Mouse (Mus musculus) CH12.LX (cell line): Measurements from ENCODE around the gene Hist1h4h. TPM values are rescaled to one million over a fixed set of nuclear protein-coding genes. Genes with fewer than 3 reads are reported as not detected.
A peak's percentile ranks its signal among the peaks of the same experiment; 100 is the strongest.

ENCODE experiments used
- DNase-seq: peaks from one replicate; pipeline ENCODE4 v3.0.0-alpha.2; 2013; ENCODE audit errors: extremely low read depth
- H3K27ac ChIP-seq: 2 replicates; pipeline ENCODE4 v1.5.1; 2012; ENCODE audit warnings: low read depth, mild to moderate bottlenecking, control low read depth, moderate library complexity; ENCODE audit not compliant: insufficient read depth
- H3K27me3 ChIP-seq: replicated peaks from 2 replicates; pipeline ENCODE3; 2012; ENCODE audit warnings: inconsistent platforms
- H3K36me3 ChIP-seq, 2 experiments: replicated peaks in 1 of 2; 2 replicates each; pipeline versions ENCODE3 to v1.6.1; 2012; ENCODE audit warnings: inconsistent platforms in 1 of 2, low read length in 1 of 2, mild to moderate bottlenecking in 1 of 2, mixed read lengths in 1 of 2, moderate library complexity in 1 of 2; ENCODE audit not compliant: control insufficient read depth in 1 of 2, insufficient read depth in 1 of 2
- H3K4me1 ChIP-seq, 2 experiments: 2 replicates each; pipeline ENCODE4 v1.6.1; 2012; ENCODE audit warnings: inconsistent platforms in 1 of 2, moderate library complexity in 1 of 2; ENCODE audit not compliant: insufficient read depth in 2 of 2, control insufficient read depth in 1 of 2
- H3K4me2 ChIP-seq: 2 replicates; pipeline ENCODE4 v1.6.1; 2012; ENCODE audit warnings: low read depth, mild to moderate bottlenecking, control low read depth; ENCODE audit not compliant: poor library complexity, insufficient read depth, severe bottlenecking
- H3K4me3 ChIP-seq, 3 experiments: fragments of 150-350 bp in 1 of 3; sonication (generic) in 1 of 3; replicated peaks in 1 of 3; 2 replicates each; pipeline versions ENCODE3 to v1.5.1; 2011 to 2012; ENCODE audit warnings: low read depth in 2 of 3, low read length in 2 of 3, mild to moderate bottlenecking in 2 of 3, moderate library complexity in 2 of 3, control low read depth in 1 of 3, improper control_type of control experiment in 1 of 3, inconsistent platforms in 1 of 3, mixed read lengths in 1 of 3; ENCODE audit not compliant: poor library complexity in 1 of 3
- H3K79me2 ChIP-seq: replicated peaks from 2 replicates; pipeline ENCODE4 v1.6.1; 2012; ENCODE audit warnings: mild to moderate bottlenecking, moderate library complexity; ENCODE audit not compliant: control insufficient read depth, poor library complexity, insufficient read depth, severe bottlenecking; ENCODE audit errors: extremely low read depth
- H3K9ac ChIP-seq: 2 replicates; pipeline ENCODE4 v1.6.1; 2012; ENCODE audit warnings: low read depth, mild to moderate bottlenecking, control low read depth, moderate library complexity; ENCODE audit not compliant: insufficient read depth
- H3K9me3 ChIP-seq: replicated peaks from 2 replicates; pipeline ENCODE3; 2012; ENCODE audit warnings: low read length, inconsistent platforms, mixed read lengths
- BHLHE40 ChIP-seq: IDR thresholded peaks from 2 replicates; pipeline ENCODE4 v1.6.1; 2011; ENCODE audit warnings: mild to moderate bottlenecking, low read depth, low read length, improper control_type of control experiment
- CTCF ChIP-seq, 2 experiments: IDR thresholded peaks in 1 of 2; conservative IDR thresholded peaks in 1 of 2; 2 replicates each; pipeline ENCODE4 v1.5.1; 2011 to 2012; ENCODE audit warnings: low read depth in 2 of 2, low read length in 2 of 2, improper control_type of control experiment in 1 of 2, inconsistent platforms in 1 of 2, mild to moderate bottlenecking in 1 of 2, moderate library complexity in 1 of 2
- E2F4 ChIP-seq: IDR thresholded peaks from 2 replicates; pipeline ENCODE4 v1.6.1; 2011; ENCODE audit warnings: low read depth, low read length, improper control_type of control experiment; ENCODE audit not compliant: insufficient replicate concordance
- ELF1 ChIP-seq: IDR thresholded peaks from 2 replicates; pipeline ENCODE4 v1.6.1; 2014; ENCODE audit warnings: low read depth, mild to moderate bottlenecking, inconsistent platforms, low read length, improper control_type of control experiment
- EP300 ChIP-seq: IDR thresholded peaks from 2 replicates; pipeline ENCODE4 v1.6.1; 2011; ENCODE audit warnings: low read length, improper control_type of control experiment
- GABPA ChIP-seq: IDR thresholded peaks from 2 replicates; pipeline ENCODE4 v1.6.1; 2012; ENCODE audit warnings: low read depth, low read length, improper control_type of control experiment, inconsistent platforms; ENCODE audit not compliant: insufficient replicate concordance
- HCFC1 ChIP-seq: IDR thresholded peaks from 2 replicates; pipeline ENCODE4 v1.6.1; 2012; ENCODE audit warnings: low read depth, mild to moderate bottlenecking, inconsistent platforms, low read length, improper control_type of control experiment
- IRF4 ChIP-seq: IDR thresholded peaks from 2 replicates; pipeline ENCODE4 v1.6.1; 2014; ENCODE audit warnings: low read depth, mild to moderate bottlenecking, inconsistent platforms, low read length, improper control_type of control experiment
- JUN ChIP-seq: IDR thresholded peaks from 2 replicates; pipeline ENCODE4 v1.6.1; 2011; ENCODE audit warnings: low read depth, mild to moderate bottlenecking, low read length, improper control_type of control experiment, moderate library complexity; ENCODE audit not compliant: insufficient read depth
- JUND ChIP-seq: conservative IDR thresholded peaks from 2 replicates; pipeline ENCODE4 v1.6.1; 2011; ENCODE audit warnings: low read depth, low read length, improper control_type of control experiment
- KAT2A ChIP-seq: IDR thresholded peaks from 2 replicates; pipeline ENCODE4 v1.6.1; 2012; ENCODE audit warnings: low read length, improper control_type of control experiment, inconsistent platforms; ENCODE audit not compliant: insufficient replicate concordance
- MAFK ChIP-seq: IDR thresholded peaks from 2 replicates; pipeline ENCODE4 v1.6.1; 2011; ENCODE audit warnings: low read length, improper control_type of control experiment; ENCODE audit not compliant: insufficient replicate concordance
- MAX ChIP-seq: IDR thresholded peaks from 2 replicates; pipeline ENCODE4 v1.6.1; 2011; ENCODE audit warnings: low read length, improper control_type of control experiment
- MYC ChIP-seq: IDR thresholded peaks from 2 replicates; pipeline ENCODE4 v1.6.1; 2011; ENCODE audit warnings: low read depth, mild to moderate bottlenecking, improper control_type of control experiment, low read length
- NELFE ChIP-seq: IDR thresholded peaks from 2 replicates; pipeline ENCODE4 v1.6.1; 2011; ENCODE audit warnings: low read depth, low read length, improper control_type of control experiment
- NRF1 ChIP-seq: IDR thresholded peaks from 2 replicates; pipeline ENCODE4 v1.6.1; 2014; ENCODE audit warnings: low read depth, mild to moderate bottlenecking, inconsistent platforms, low read length, improper control_type of control experiment, moderate library complexity
- PAX5 ChIP-seq: IDR thresholded peaks from 2 replicates; pipeline ENCODE4 v1.6.1; 2012; ENCODE audit warnings: low read length, inconsistent platforms, mixed read lengths
- POLR2AphosphoS2 ChIP-seq: IDR thresholded peaks from 2 replicates; pipeline ENCODE4 v1.6.1; 2011; ENCODE audit warnings: low read depth, low read length, improper control_type of control experiment
- RAD21 ChIP-seq: IDR thresholded peaks from 2 replicates; pipeline ENCODE4 v1.6.1; 2011; ENCODE audit warnings: low read depth, mild to moderate bottlenecking, low read length, improper control_type of control experiment, moderate library complexity
- RCOR1 ChIP-seq: conservative IDR thresholded peaks from 2 replicates; pipeline ENCODE4 v1.6.1; 2012; ENCODE audit warnings: low read depth, mild to moderate bottlenecking, inconsistent platforms, low read length, improper control_type of control experiment
- SIN3A ChIP-seq: IDR thresholded peaks from 2 replicates; pipeline ENCODE4 v1.6.1; 2012; ENCODE audit warnings: low read length, improper control_type of control experiment, inconsistent platforms
- SMC3 ChIP-seq: IDR thresholded peaks from 2 replicates; pipeline ENCODE4 v1.6.1; 2011; ENCODE audit warnings: low read depth, low read length, improper control_type of control experiment
- TBP ChIP-seq: conservative IDR thresholded peaks from 2 replicates; pipeline ENCODE4 v1.6.1; 2011; ENCODE audit warnings: low read depth, low read length, improper control_type of control experiment
- TCF12 ChIP-seq: IDR thresholded peaks from 2 replicates; pipeline ENCODE4 v1.6.1; 2014; ENCODE audit warnings: low read depth, mild to moderate bottlenecking, inconsistent platforms, low read length, improper control_type of control experiment
- USF1 ChIP-seq: IDR thresholded peaks from 2 replicates; pipeline ENCODE4 v1.6.1; 2014; ENCODE audit warnings: low read depth, mild to moderate bottlenecking, inconsistent platforms, low read length, improper control_type of control experiment
- USF2 ChIP-seq: conservative IDR thresholded peaks from 2 replicates; pipeline ENCODE4 v1.6.1; 2011; ENCODE audit warnings: low read depth, low read length, improper control_type of control experiment
- ZC3H11A ChIP-seq: IDR thresholded peaks from 2 replicates; pipeline ENCODE4 v1.6.1; 2012; ENCODE audit warnings: low read depth, mild to moderate bottlenecking, inconsistent platforms, low read length, improper control_type of control experiment
- ZNF384 ChIP-seq: IDR thresholded peaks from 2 replicates; pipeline ENCODE4 v1.6.1; 2012; ENCODE audit warnings: low read depth, low read length, improper control_type of control experiment, inconsistent platforms
- dilution Hi-C: fragments of 300-500 bp; cut with MboI; formaldehyde crosslinking; loops from 2 replicates; pipeline ENCODE4 v1.14.3; 2020; ENCODE audit warnings: low sequenced_read_pairs; ENCODE audit not compliant: extremely low pct_unique_long_range_greater_than_20kb, extremely low pct_ligation_motif_present
- in situ Hi-C: fragments of 300-500 bp; cut with MboI; formaldehyde crosslinking; loops from 3 replicates; pipeline ENCODE4 v1.14.3; 2019; ENCODE audit warnings: low sequenced_read_pairs, low pct_ligation_motif_present, low pct_unique_long_range_greater_than_20kb, mixed read lengths
- polyA plus RNA-seq: library from polyadenylated mRNA; unstranded; fragments of >175 nt; gene quantifications from 2 replicates; pipeline ENCODE4 v1.2.1, GENCODE M21; 2012; ENCODE audit warnings: low read depth; ENCODE audit not compliant: insufficient read length
- total RNA-seq, 2 experiments: library from RNA; depleted of rRNA; stranded (reverse); fragments of 300-350 nt in 1 of 2; fragments of >200 nt in 1 of 2; gene quantifications; 2 replicates each; pipeline ENCODE4 v1.2.3; 2012 to 2014

Hist1h4h gene
- total and polyA plus RNA-seq, 3 experiments, result 5.5 to 4,957 (median 19.4) TPM

DNA sequence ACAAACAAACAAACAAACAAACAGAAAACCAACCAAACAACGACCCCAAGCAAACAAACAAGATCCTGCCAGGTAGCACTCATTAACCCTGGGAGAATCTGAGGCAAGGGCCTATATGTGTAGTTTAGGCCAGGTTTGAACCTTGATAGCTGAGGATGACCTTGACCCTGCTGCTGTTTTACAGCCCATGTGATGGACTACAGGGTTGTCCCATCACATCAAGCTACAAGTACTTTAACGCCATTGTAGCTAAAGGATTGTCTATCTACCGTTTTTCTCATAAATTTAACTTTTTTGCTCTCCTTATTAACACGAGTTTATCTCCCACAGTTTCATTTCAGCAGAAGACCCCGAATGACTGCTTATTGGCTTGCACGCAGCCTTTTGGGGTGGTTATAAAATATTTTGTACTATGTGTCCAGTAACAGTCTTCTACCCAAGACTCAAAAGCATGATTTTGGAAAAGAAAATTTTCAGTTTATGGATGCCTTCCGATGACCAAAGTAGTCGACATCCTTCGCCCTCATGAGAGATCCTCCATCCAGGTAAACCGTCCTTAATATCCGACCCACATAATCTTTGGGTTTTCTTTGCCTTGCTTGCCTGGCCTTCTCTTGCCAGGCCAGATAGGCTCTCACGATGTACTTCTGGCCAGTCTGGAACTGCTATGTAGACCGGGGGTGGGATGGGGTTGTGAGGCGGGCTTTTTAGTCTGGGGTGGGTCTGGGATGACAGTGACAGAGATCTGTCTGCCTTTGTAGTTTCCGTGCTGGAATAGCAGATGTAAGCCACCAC is 14.8 kb upstream of the Hist1h4h start:
- H3K36me3 ChIP-seq, result no peaks in the 10 kb centered on the region
- dilution Hi-C loops, result no loop called here

DNA sequence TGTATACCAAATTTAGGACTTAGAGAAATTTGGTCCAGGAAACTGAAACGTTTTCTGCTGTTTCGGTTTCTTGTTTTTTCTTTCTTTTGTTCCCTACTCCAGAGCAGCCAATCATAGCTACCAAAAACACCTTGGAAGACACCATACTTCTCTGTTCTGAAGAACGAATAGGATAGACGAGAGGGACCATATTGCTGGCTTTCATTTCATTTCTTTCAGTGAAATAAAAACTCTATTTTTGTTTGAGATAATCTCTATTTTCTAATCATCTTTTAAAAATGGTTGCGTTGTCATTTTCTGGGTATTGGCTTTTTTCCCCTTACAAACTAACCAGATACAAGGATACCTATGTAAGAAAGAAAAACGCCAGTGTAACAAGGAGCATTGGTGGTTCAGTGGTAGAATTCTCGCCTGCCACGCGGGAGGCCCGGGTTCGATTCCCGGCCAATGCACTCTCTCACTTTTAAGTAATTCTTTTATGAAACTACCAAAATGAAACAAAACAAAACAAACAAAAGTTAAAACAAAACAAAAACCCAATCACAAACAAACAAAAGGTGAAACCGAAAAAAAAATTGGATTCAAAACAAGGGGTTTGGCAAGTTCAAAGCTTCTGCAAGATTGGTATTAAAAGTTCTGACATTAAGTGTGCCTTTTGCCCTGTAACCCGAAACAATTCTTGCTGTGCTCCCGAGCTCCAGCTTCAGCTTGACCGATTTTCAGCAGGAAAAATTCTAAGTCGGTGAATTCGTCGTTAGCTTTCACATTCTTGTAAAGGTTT is 13.8 kb upstream of the Hist1h4h start:
- peak; percentile 69 for DNase-seq
- Histone ChIP-seq H3K4me1 (peaks cover 3 to 31% of the 10 kb centered on the region in 2 experiments; a peak in 3 of 4 replicates), H3K36me3 (no peaks in the 10 kb centered on the region), H3K27me3 (no peaks in the 10 kb centered on the region), H3K27ac (peak overlapping the region; percentile 42; the same call in 1 of the 2 replicates), H3K9me3 (no peaks in the 10 kb centered on the region), H3K9ac (peak overlapping the region; percentile 14; the same call in 1 of the 2 replicates), H3K79me2 (no peaks in the 10 kb centered on the region), H3K4me2 (peak overlapping the region; percentile 80), H3K4me3 (peak overlapping the region; percentile 53 to 65 (median 64))
- dilution Hi-C loops (no loop called here), in situ Hi-C loops (loop anchor here (25.0 kb wide), 1 partner anchor 1580 kb away; the partner anchor contains the start of gene Zfp184)
- TF ChIP-seq E2F4 (no peak; the same call in 1 of the 2 replicates), ELF1 (peak; percentile 95), ZNF384 (peak; percentile 24; the same call in 1 of the 2 replicates), KAT2A (peak; percentile 79; the same call in 1 of the 2 replicates), IRF4 (0 out of 2 replicates have a peak, but pooled peaks have one; percentile 27), PAX5 (no peak), TCF12 (no peak), POLR2AphosphoS2 (no peak), RCOR1 (no peak), JUN (no peak), SIN3A (0 out of 2 replicates have a peak, but pooled peaks have one; percentile 52), ZC3H11A (no peak), BHLHE40 (no peak), JUND (no peak), SMC3 (no peak), USF2 (no peak), MAFK (peak; percentile 96), MYC (no peak), RAD21 (no peak), NELFE (no peak), MAX (no peak), CTCF (conservative IDR thresholded peaks at IDR 0.05 in 1 of 2, IDR thresholded peaks at IDR 0.05 in 1 of 2; ENCODE audit: low read depth in 2 of 2, low read length in 2 of 2) (no peak), HCFC1 (no peak), TBP (peak; percentile 99), EP300 (no peak), NRF1 (peak; percentile 46; the same call in 1 of the 2 replicates), GABPA (no peak), USF1 (no peak)

More for the DNA sequence above, 14.8 kb upstream of the Hist1h4h start:
- no peak for DNase-seq
- peaks cover 3 to 26% of the 10 kb centered on the region in 2 experiments; a peak in 3 of 4 replicates for H3K4me1 ChIP-seq
- peak overlapping the region in 1 of 3 experiments; percentile 39 for H3K4me3 ChIP-seq
- peak overlapping the region; percentile 88 for H3K4me2 ChIP-seq
- H3K27ac ChIP-seq, result no peak overlapping the region
- peak; percentile 96 for TF ChIP-seq TBP
- TF ChIP-seq RCOR1, result no peak
- no peaks in the 10 kb centered on the region for H3K9me3 ChIP-seq
- peak overlapping the region; percentile 53 for H3K9ac ChIP-seq
- H3K79me2 ChIP-seq, result no peaks in the 10 kb centered on the region
- in situ Hi-C loops, result loop anchor here (25.0 kb wide), 1 partner anchor 1579 kb away; the partner anchor contains the start of gene Zfp184
- H3K27me3 ChIP-seq, result no peaks in the 10 kb centered on the region
